Mouse (Mus musculus) C2C12 (cell line): Measurements from ENCODE around the gene Rassf1.

Experiments
- CEBPB ChIP-seq: IDR thresholded peaks from one replicate; pipeline ENCODE4 v1.6.1; 2011; ENCODE audit warnings: low read depth, mild to moderate bottlenecking, control low read depth, moderate library complexity
- CTCF ChIP-seq: IDR thresholded peaks from one replicate; pipeline ENCODE4 v1.5.1; 2011; ENCODE audit not compliant: control insufficient read depth, insufficient read depth, insufficient read length
- FOSL1 ChIP-seq: IDR thresholded peaks from one replicate; pipeline ENCODE4 v1.8.0; 2011; ENCODE audit warnings: mild to moderate bottlenecking, low read length; ENCODE audit not compliant: poor library complexity, insufficient read depth, severe bottlenecking
- MYOD1 ChIP-seq: IDR thresholded peaks from one replicate; pipeline ENCODE4 v1.6.1; 2011; ENCODE audit warnings: low read depth; ENCODE audit not compliant: control insufficient read depth, insufficient read length
- MYOG ChIP-seq: IDR thresholded peaks from one replicate; pipeline ENCODE4 v1.6.1; 2011; ENCODE audit not compliant: control insufficient read depth, insufficient read length; ENCODE audit errors: extremely low read depth
- USF1 ChIP-seq: IDR thresholded peaks from one replicate; pipeline ENCODE4 v1.6.1; 2011; ENCODE audit warnings: low read depth, mild to moderate bottlenecking, control low read depth, moderate library complexity

DNA sequence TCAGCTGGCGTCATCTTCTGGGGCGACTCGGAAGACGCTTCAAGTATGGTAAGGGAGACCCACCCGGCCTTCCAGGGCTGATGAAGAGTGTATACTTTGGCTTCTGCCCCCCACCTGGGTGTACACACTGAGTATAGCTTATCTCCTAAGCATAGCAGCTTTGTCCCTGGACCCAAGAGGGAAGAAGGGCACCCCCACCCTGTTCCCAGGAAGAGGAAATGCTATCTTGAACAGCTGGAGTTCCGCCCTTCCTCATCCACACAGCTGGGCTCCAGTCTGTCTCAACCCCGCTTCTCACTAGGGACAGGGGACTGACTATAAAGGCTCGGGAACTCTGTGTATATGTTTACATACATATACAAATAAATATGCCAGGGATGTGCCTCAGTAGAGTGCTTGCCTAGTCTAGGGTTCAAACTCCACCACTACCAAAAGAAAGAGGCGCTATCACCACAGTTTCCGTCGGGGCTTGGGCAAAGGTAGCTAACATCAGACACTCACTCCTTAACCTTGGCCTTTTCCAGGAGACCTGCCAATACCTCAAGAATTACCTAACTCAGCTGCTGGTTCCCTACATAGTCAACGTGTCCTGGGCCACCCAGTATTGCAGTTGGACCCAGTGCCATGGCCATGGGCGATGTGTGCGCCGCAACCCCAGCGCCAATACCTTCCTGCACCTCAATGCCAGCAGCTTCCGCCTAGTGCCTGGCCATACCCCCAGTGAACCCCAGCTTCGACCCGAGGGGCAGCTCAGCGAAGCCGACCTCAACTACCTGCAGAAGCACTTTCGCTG, 20.4 kb downstream of the Rassf1 start:
- TF ChIP-seq CTCF: no peak
- TF ChIP-seq FOSL1: no peak
- no peak for TF ChIP-seq USF1
- no peak for TF ChIP-seq CEBPB
- no peak for TF ChIP-seq MYOG
- no peak for TF ChIP-seq MYOD1
